Mouse (Mus musculus): Measurements from ENCODE around the gene Ctps.

The Ctps gene

GRCm38 (mm10) chr4:120570438-120571069 lies 478 bp upstream of the Ctps start:
- DNase-seq = no peak

- DNase-seq = peak; percentile 15 to 28
Observed at GRCm38 (mm10) chr4:120569025-120569424, 1.1 kb downstream of the Ctps start.

GRCm38 (mm10) chr4:120568005-120568404 lies 2.1 kb downstream of the Ctps start:
- DNase-seq = no peak

- DNase-seq = no peak
Observed at GRCm38 (mm10) chr4:120565726-120566125, 4.3 kb downstream of the Ctps start.

GRCm38 (mm10) chr4:120556592-120556991 lies 13.5 kb downstream of the Ctps start:
- no peak for DNase-seq

GRCm38 (mm10) chr4:120544896-120545295 lies 25.2 kb downstream of the Ctps start:
- no peak for DNase-seq

GRCm38 (mm10) chr4:120538664-120539063 lies 31.4 kb downstream of the Ctps start:
- no peak for DNase-seq

GRCm38 (mm10) chr4:120531986-120532385 lies 38.1 kb downstream of the Ctps start, which contains the start of gene Slfnl1:
TSS of gene Slfnl1 (plus strand) at chr4:120532231.
- no peak for DNase-seq

- DNase-seq = no peak
Observed at GRCm38 (mm10) chr4:120528171-120528570, 41.9 kb downstream of the Ctps start.

GRCm38 (mm10) chr4:120523092-120523491 lies 47.0 kb downstream of the Ctps start:
- no peak for DNase-seq

GRCm38 (mm10) chr4:120522351-120522750 lies 47.7 kb downstream of the Ctps start:
- no peak for DNase-seq

- DNase-seq = no peak
Observed at GRCm38 (mm10) chr4:120521761-120522160, 48.3 kb downstream of the Ctps start.

- no peak for DNase-seq
Observed at GRCm38 (mm10) chr4:120517335-120517734, 52.7 kb downstream of the Ctps start.

GRCm38 (mm10) chr4:120516907-120517306 lies 53.2 kb downstream of the Ctps start:
- DNase-seq = no peak

GRCm38 (mm10) chr4:120516491-120516890 lies 53.6 kb downstream of the Ctps start:
- DNase-seq = no peak

GRCm38 (mm10) chr4:120514366-120514765 lies 55.7 kb downstream of the Ctps start:
- no peak for DNase-seq

- DNase-seq = no peak
Observed at GRCm38 (mm10) chr4:120511203-120511602, 58.9 kb downstream of the Ctps start.

- no peak for DNase-seq
Observed at GRCm38 (mm10) chr4:120506955-120507354, 63.1 kb downstream of the Ctps start.

All from cerebellum, postnatal 14 days (tissue).